Mouse (Mus musculus) right cerebral cortex, postnatal 4 days (tissue): ENCODE measurements around the gene Tgif2.
"Not testable (repeated sequence)": the region's sequence is repeated elsewhere in the genome, so short reads cannot be mapped to it uniquely, and the experiment has no call there.

Experiments
- DNase-seq: peaks from one replicate; pipeline ENCODE4 v3.0.0-alpha.2; 2022

Tgif2 gene

DNA sequence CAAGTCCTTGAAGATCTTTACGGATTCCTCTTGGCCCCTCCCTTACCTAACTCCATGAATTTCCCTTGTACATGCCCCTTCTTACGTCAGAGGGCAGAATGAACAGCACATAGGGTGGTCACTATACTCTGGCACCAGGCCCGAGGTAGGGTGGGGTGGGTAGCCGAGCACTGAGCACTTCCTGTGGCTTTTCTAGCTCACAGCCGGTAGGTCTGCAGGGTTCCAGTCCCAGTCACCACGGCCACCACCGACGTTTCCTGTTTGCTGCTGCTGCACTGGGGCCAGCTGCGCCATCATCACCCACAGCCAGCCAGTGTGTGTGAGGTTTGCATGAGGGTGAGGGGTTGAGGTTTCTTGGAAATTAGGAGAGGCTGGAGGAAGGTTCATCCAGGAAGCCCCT is 37.9 kb downstream of the Tgif2 start:
- DNase-seq: no peak

- DNase-seq: no peak
These were observed 39.7 kb downstream of the Tgif2 start for GRCm38 (mm10) chr2:156879541-156879940.

DNA sequence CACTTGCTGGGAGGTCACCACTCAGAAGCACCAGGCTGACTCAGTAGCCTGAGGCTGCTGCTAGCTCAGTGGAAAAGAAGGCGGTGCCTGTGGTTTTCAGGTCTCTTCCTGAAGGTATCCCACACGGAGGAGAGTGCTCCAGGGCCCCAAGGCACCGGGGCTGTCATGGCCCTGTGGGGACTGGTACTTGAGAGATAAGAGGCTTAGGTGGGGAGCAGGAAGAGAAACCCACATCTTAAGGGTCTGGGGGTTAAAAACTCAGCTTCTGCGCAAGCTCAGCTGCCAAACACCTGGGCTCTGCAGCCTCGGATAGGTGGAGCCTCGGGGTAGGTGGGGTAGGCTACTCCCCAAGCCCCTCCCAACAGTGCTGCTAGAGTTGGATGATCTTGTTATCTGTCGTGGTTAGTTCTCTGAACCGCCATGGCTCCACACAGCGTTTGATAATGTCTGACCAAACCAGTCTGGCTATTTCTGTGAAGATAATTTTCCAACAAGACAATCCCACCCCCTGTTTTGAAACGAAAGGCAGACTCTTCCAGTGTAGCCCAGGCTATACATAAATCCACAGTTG is 42.7 kb downstream of the Tgif2 start:
- no peak for DNase-seq

GRCm38 (mm10) chr2:156884396-156885211 is 44.8 kb downstream of the Tgif2 start:
- no peak for DNase-seq

DNA sequence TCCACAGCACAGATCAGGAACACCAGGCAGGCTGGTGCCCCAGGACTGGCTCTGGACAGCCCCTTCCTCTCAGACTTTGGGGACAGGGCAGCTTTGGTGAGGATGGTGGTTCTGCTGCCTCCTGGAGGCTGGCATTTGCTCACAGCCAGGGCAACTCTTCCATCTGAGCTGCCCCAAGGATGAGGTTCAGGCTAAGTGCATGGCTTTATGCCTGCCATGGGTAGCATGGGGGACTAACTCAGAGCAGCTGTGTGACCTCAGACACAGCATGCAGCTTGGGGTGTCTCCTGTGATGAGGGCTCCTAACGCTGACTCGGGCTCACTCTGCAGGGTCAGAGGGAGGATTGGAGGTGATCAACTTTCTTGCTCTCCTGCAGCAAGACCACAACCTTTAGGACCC is 45.9 kb downstream of the Tgif2 start:
- DNase-seq: not testable (repeated sequence)

GRCm38 (mm10) chr2:156886084-156886631 is 46.4 kb downstream of the Tgif2 start:
- DNase-seq: no peak

DNA sequence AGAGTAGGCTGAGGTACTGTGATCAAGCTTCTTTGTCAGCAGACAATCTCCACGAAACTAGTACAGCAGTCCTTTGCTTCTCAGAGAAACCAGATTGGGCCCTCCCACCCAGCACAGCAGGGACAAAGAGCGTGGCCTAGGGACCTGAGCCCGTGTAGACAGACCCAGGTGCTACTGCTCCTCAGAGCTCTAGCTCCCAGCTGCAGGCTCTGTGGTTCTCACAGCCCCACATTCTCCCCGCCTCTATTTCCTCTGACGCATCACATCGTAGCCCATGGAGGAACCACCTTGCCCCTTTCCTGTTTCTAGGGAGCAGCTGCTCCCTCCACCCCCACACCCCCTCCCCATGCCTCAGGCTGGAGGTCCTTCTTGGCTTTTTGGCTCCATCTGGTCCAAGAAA is 47.2 kb downstream of the Tgif2 start, which contains the start of gene Sla2:
Gene Sla2, minus strand, starts transcription at position 176 of the 400 bp plus-strand sequence.
- DNase-seq: no peak

DNA sequence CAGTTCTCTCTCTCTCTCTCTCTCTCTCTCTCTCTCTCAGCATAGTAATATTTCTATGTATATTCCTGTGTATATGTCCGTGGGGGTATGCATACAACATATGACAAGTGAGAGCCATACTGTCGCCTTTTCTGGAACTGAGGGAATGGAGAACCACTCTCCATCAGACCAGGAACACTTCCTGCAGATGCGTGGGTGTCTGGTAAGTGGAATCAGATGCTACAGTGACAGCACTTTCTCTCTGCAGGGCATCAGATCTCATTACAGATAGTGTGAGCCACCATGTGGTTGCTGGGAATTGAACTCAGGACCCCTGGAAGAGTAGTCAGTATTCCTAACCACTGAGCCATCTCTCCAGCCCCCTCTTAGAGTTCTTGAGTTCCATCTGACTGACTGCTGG is 48.7 kb downstream of the Tgif2 start:
- DNase-seq: no peak

- DNase-seq: no peak
These were observed 52.4 kb downstream of the Tgif2 start for GRCm38 (mm10) chr2:156892240-156892639.

- DNase-seq: no peak
These were observed 53.0 kb downstream of the Tgif2 start for GRCm38 (mm10) chr2:156892821-156893220.

GRCm38 (mm10) chr2:156894496-156895265 is 54.9 kb downstream of the Tgif2 start:
- no peak for DNase-seq

GRCm38 (mm10) chr2:156896384-156896914 is 56.6 kb downstream of the Tgif2 start:
- no peak for DNase-seq

DNA sequence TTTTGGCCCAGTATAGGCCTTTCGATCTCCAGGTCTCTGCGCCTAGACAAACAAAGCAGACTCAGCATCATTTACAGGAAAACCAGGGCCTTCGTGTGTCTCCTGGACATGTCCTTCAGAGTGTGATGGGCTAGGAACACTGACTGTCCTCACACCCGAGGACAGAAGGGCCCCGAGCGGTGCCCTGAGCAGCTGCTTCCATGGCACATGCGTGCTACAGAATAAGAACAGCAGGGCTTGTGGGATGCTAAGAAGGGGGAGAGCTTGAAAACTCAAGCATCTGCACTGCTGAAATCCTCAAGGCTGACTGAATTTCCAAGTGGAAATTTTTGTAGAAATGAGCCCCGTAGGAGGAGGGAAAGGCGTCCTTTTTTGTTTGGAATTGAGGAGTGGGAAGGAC is 57.2 kb downstream of the Tgif2 start:
- no peak for DNase-seq

DNA sequence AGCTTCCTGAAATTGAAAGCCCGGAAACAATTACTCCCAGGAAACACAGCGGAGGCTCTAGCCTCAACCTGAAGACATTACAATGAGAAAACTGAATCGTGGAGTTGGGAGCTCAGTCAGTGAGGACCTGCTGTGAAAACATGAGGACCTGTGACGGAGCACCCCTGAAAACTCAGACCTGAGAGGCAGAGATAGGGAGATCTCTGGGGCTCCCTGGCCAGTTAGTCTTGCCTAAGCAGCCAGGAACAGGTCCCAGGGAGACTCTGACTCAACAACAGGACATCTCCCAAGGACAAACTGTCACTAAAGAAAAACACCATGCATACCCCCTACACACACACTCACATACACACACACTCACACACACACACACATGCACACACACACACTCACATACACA is 58.6 kb downstream of the Tgif2 start:
- DNase-seq: no peak

DNA sequence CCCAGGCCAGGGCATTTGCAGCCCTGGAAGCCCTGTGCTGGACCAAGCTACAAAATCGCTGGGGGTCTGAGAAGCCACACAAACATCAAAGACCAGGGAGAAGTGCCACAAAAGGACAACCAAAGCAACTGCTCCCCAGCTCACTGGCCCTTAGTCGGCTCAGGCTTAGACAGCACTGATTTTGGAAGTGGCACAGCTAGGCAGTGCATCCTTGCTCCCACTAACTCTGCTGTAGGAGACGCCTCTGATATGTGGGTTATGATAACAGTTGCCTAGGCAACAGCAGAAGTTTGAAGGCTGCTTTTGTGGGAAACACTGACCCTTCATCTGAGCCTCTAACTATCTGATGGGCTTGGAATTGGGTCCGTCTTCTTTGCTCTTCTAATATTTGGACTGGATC is 59.4 kb downstream of the Tgif2 start:
- DNase-seq: no peak

- DNase-seq: no peak
These were observed 61.5 kb downstream of the Tgif2 start for GRCm38 (mm10) chr2:156901344-156901743.

DNA sequence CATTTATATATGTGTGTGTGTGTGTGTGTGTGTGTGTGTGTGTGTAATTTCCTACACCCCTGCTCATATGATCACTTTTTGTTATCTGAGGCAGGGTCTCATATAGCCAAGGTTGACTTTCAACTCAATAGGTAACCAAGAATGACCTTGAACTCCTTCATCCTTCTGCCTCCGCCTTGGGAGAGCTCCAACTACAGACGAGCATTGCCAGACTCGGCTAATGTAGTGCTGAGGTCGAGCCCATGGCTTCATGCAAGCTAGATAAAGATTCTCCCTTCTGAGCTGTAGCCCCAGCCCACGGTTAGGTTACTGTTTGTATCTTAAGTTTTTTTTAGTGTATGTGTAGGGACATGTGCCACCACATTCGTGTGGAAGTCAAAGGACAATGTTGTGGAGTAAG is 62.1 kb downstream of the Tgif2 start:
- no peak for DNase-seq

DNA sequence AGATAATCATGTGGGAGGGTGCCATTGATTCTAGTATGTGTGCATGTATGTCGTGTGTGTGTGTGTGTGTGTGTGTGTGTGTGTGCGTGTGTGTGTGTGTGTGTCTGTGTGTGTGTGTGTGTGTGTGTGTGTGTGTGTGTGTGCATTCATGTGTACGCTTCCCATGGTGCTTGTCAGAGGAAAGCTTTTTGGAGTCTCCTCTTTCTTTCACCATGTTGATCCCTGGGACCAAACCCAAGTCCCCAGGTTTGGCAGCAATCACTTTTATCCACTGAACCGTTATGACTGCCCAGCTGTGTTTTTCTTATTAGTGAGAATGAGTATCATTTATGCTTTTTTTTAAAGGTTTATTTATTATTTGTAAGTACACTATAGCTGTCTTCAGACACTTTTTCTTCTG is 62.6 kb downstream of the Tgif2 start:
- DNase-seq: not testable (repeated sequence)

GRCm38 (mm10) chr2:156903367-156903766 is 63.6 kb downstream of the Tgif2 start:
- no peak for DNase-seq
